Mouse (Mus musculus) bone marrow macrophage, adult 2 months (primary cell): Measurements from ENCODE around the gene Ccdc82. TPM values are rescaled to one million over a fixed set of nuclear protein-coding genes. Genes with fewer than 3 reads are reported as not detected.

Experiments
- H3K27ac ChIP-seq: 2 replicates; pipeline ENCODE4 v1.5.1; 2012; ENCODE audit warnings: low read depth, low read length; ENCODE audit not compliant: insufficient read depth
- H3K4me1 ChIP-seq: 2 replicates; pipeline ENCODE4 v1.6.1; 2012; ENCODE audit warnings: low read length; ENCODE audit not compliant: control insufficient read depth, insufficient read depth
- H3K4me3 ChIP-seq: 2 replicates; pipeline ENCODE4 v1.5.1; 2012; ENCODE audit warnings: mild to moderate bottlenecking, low read length, moderate library complexity; ENCODE audit not compliant: insufficient read depth
- CTCF ChIP-seq: IDR thresholded peaks from 2 replicates; pipeline ENCODE4 v1.5.1; 2012; ENCODE audit warnings: low read depth, mild to moderate bottlenecking, low read length, moderate library complexity
- POLR2A ChIP-seq: IDR thresholded peaks from 2 replicates; pipeline ENCODE4 v1.6.1; 2012; ENCODE audit warnings: mild to moderate bottlenecking, low read depth, low read length, borderline replicate concordance
- polyA plus RNA-seq: library from polyadenylated mRNA; stranded (reverse); fragments of >200 nt; gene quantifications from 2 replicates; pipeline ENCODE4 v1.2.4, GENCODE M21; 2012; ENCODE audit not compliant: missing spikeins, insufficient read depth, insufficient read length

Ccdc82 gene
- polyA plus RNA-seq, 1 experiment, result 30.2 TPM

GRCm38 (mm10) chr9:13323612-13324011 is 76.9 kb downstream of the Ccdc82 start:
- Histone ChIP-seq H3K27ac (no peak overlapping the region), H3K4me1 (no peaks in the 10 kb centered on the region), H3K4me3 (no peak overlapping the region)
- no peak for TF ChIP-seq POLR2A
- TF ChIP-seq CTCF, result no peak

Other genes starting within 250 kb of the Ccdc82 start
- gene Jrkl, start 1.1 kb upstream of the Ccdc82 start, polyA plus RNA-seq, result 12.2 and 13.2 TPM in 2 replicates
- gene Maml2, start 51.0 kb downstream of the Ccdc82 start, polyA plus RNA-seq, result 9.3 and 10.0 TPM in 2 replicates
- not detected in 2 replicates for gene Gm17571, start 199.8 kb downstream of the Ccdc82 start, polyA plus RNA-seq